Mouse (Mus musculus): Measurements from ENCODE around the gene Klk13.
A peak's percentile ranks its signal among the peaks of the same experiment; 100 is the strongest.
"Not testable (repeated sequence)": the region's sequence is repeated elsewhere in the genome, so short reads cannot be mapped to it uniquely, and the experiment has no call there.

Gene Klk13

GRCm38 (mm10) chr7:43712267-43712666 is at the start of gene Klk13:
Klk13 (plus strand) TSS chr7:43712567.
- DNase-seq (ENCODE audit: low read depth) = no peak

GRCm38 (mm10) chr7:43662804-43663203 is 49.6 kb upstream of the Klk13 start:
- DNase-seq (ENCODE audit: low read depth) = no peak

DNA sequence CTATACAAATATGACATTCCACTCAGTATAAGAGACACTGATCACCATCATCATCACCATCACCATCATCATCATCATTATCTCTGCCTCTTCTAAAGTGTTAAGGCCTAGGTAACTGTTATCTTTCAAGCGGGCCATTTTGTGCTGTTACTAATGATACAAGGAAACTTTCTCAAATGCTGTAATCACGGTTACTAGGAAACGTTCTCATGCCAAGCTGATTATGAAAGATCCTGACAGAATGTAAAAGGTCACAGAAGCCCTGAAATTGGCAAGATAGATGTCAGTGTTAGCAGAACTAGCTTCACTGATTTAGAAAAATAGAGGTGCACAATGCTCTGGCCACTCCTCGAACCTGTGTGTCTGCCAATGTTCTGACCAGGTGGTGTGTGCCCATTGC is 45.1 kb upstream of the Klk13 start:
- DNase-seq (ENCODE audit: low read depth) = not testable (repeated sequence)

DNA sequence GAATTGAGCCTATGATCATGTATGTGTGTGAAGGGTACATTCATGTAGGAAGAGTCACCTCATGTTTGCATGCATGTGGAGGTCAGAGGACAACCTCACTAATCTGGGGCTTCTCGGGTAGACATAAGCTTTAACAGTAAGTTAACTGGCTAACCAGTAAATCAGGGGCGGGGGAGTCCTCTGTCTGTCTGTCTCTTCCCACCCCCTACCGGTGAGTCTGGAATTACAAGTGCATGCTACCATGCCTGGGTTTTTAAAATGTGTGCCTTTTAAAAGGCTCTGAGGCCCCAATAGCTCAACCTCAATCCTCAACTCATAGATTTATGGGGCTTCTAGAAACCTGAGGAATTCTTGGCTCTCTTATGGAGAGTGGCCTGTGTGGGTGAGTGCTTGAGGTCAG is 43.8 kb upstream of the Klk13 start:
- no peak for DNase-seq (ENCODE audit: low read depth)

GRCm38 (mm10) chr7:43671064-43671808 is 41.1 kb upstream of the Klk13 start:
- DNase-seq (ENCODE audit: low read depth) = no peak

- peak; percentile 69 for DNase-seq (ENCODE audit: low read depth)
Measured at GRCm38 (mm10) chr7:43671809-43672580, 40.4 kb upstream of the Klk13 start, which contains the start of gene Ctu1. Ctu1 (plus strand) TSS chr7:43672016.

- no peak for DNase-seq (ENCODE audit: low read depth)
Measured at GRCm38 (mm10) chr7:43672581-43673260, 39.6 kb upstream of the Klk13 start.

DNA sequence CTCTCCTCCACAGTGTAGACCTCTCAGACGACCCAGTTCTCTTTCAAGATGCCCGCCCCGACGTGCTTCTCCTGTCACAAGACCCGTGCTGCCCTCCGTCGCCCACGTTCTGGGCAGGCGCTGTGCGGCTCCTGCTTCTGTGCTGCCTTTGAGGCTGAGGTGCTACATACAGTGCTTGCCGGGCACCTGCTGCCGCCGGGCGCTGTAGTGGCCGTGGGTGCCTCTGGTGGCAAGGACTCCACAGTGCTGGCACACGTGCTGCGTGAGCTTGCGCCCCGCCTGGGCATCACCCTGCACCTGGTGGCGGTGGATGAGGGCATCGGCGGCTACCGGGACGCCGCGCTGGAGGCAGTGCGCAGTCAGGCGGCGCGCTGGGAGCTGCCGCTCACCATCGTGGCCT is 37.3 kb upstream of the Klk13 start:
- no peak for DNase-seq (ENCODE audit: low read depth)

DNA sequence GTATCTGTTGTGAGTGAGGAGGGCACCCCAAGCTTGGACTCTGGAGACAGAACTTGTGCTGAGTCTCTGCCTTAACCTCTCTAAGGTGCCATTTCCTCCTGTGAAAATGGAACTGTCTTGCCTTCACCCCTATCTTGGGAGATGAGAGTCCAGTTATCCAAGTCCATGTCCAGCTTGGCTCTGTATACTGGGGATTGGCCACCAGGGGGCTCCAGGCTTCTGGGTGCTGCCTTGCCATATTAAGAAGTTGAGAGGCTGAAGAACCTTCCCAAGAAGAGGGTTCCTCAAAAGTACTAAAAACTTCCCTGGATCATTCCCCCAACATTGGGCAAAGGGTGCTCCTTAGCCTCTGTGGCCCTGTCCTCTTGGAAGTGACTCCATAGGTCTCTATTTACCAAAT is 33.9 kb upstream of the Klk13 start:
- DNase-seq (ENCODE audit: low read depth) = no peak

GRCm38 (mm10) chr7:43680960-43681359 is 31.4 kb upstream of the Klk13 start:
- DNase-seq (ENCODE audit: low read depth) = peak; percentile 59

DNA sequence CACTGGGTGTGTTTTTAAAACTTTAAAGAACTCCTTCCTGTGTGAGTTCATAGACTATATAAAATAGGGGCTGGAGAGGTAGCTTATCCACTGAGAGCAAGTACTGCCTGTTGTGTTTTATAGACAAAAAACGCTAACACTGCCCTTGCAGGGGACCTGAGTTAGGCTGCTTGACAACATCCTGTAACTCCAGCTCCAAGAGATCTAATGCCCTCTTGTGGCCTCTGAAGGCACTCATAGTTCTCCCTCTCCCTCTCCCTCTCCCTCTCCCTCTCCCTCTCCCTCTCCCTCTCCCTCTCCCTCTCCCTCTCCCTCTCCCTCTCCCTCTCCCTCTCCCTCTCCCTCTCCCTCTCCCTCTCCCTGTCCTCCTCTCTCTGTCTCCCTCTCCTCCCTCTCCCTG is 29.9 kb upstream of the Klk13 start:
- DNase-seq (ENCODE audit: low read depth) = not testable (repeated sequence)

DNA sequence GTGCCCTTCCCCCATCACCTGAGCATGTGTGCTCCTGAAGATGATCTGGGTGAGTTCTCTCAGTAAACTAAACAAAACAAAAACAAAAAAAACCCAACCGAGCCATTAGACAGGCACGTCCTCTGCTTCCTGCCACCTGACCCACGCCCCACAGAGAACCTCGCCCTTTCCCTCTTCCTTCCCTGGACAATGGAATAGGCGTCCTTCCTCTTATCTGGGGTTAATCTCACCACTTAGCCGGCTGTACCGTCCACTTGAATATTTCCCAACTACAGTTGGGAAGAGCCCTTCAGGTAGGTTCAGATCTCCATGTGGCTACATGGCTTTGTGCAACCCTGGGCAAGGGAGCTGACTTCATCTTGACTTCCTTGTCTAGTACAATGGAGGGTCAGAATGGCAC is 27.3 kb upstream of the Klk13 start:
- no peak for DNase-seq (ENCODE audit: low read depth)

- no peak for DNase-seq (ENCODE audit: low read depth)
Measured at GRCm38 (mm10) chr7:43690118-43690517, 22.2 kb upstream of the Klk13 start, which contains the start of gene Klk14. Klk14 (plus strand) TSS chr7:43690418.

DNA sequence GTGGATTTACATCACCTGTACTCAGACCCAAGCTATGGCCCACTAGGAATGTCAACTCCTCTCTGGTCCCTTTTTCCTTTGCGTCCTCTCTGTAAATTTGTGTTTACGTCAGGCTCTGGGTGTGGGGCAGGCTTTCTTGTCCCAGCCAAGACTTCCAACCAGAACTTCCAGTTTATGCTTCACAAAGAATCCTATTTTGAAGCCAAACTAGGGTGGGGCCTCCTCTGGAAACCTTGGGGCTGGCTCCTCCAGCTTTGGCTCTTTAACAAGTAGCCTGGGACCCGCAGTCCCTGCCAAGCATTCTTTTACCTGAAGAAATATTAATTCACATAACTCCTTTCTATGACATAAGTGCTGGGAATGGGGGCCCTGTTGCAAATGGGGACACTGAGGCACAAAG is 2.3 kb upstream of the Klk13 start:
- no peak for DNase-seq (ENCODE audit: low read depth)

- DNase-seq (ENCODE audit: low read depth) = no peak
Measured at GRCm38 (mm10) chr7:43712917-43713316, 550 bp downstream of the Klk13 start.

GRCm38 (mm10) chr7:43713741-43714351 is 1.5 kb downstream of the Klk13 start:
- DNase-seq (ENCODE audit: low read depth) = no peak

DNA sequence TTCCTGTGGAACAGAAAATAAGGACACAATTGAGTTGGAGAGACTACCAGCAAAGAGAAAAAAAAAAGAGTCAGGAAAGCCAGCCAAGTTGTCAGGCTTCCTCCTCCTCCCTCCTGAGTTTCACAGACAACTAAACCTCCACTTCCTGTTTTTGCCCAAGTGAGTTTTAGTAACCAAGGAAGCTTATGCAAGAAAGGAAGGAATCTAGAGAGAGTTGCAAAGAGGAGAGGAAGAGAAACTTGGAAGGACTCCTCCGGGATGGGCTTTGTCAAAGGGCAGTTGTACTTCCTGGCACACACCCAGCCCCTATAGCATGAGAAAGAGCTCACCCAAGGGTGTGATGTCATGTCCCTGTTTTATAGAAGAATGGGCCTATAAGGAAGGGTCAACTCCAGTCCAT is 35.4 kb downstream of the Klk13 start:
- peak; percentile 8 for DNase-seq (ENCODE audit: low read depth)

GRCm38 (mm10) chr7:43752806-43753205 is 40.4 kb downstream of the Klk13 start:
- no peak for DNase-seq (ENCODE audit: low read depth)

- no peak for DNase-seq (ENCODE audit: low read depth)
Measured at GRCm38 (mm10) chr7:43766484-43766883, 54.1 kb downstream of the Klk13 start.

DNA sequence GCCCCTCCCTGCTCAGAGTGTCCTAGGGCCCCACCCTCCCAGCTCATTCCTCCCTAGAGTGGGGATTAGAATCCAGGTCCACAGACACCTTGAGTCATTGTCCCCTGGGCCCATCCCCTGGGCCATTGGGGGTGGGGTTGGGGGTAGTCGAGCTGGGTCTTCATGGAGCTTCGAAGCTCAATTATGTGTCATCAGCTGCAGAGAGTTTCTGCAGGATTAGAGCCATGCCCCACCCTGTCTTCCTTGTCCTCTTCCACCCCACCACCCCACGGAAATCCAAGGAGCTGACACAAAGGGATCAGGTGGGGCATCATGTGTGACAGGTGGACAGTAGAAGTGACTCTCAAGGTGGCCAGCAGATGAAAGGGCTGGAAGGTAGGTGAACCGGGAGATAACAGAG is 56.2 kb downstream of the Klk13 start, which contains the start of gene Klk12:
Klk12 (plus strand) TSS at position 301 of the 400 bp plus-strand sequence.
- DNase-seq (ENCODE audit: low read depth) = no peak

- no peak for DNase-seq (ENCODE audit: low read depth)
Measured at GRCm38 (mm10) chr7:43769636-43770035, 57.3 kb downstream of the Klk13 start.

GRCm38 (mm10) chr7:43770701-43771100 is 58.3 kb downstream of the Klk13 start:
- DNase-seq (ENCODE audit: low read depth) = no peak

Measured in c-Kit-positive CD71-negative TER-119-negative erythroid progenitor cells, embryonic 14.5 days (primary cell).